Mouse (Mus musculus): ENCODE results near the gene Ceacam20. TPM values are rescaled to one million over a fixed set of nuclear protein-coding genes. Genes with fewer than 3 reads are reported as not detected.
A peak's percentile ranks its signal among the peaks of the same experiment; 100 is the strongest.
"Not testable (repeated sequence)": the region's sequence is repeated elsewhere in the genome, so short reads cannot be mapped to it uniquely, and the experiment has no call there.

Ceacam20 gene
- polyA plus RNA-seq, 1 experiment, result not detected

DNA sequence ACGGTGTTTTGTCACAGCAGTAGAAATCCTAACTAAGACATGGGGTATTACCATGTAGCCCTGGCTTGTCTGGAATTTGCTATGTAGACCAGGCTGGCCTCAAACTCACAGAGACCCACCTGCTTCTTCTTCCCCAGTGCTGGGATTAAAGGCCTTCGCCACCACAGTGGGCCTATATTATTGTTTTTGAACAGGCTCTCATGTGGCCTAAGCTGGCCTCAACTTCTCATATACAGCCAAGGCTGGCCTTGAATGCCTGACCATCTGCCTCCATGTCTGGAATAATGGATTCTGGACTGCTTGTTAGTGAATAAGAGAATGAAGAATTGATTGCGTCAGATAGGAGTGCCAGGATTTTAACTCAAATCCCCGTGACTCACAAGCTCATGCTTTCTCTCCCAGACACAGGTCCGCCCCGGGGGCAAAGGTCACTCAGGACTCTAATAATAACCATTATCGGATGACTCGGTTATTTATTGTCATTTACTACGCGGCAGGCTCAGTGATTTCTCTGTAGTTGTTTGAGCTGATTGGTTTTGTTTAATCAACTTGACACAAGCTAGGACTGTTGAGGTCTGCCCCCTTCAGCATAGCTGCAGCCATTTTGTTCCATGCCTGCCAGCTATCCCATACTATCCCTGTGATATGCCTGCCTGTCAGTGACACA, 12.8 kb upstream of the Ceacam20 start:
- TF ChIP-seq CTCF (IDR thresholded peaks at IDR 0.05; ENCODE audit: borderline replicate concordance, extremely low read depth, insufficient read depth, insufficient read length) (no peak), POLR2A (IDR thresholded peaks at IDR 0.05; ENCODE audit: borderline replicate concordance, extremely low read depth, insufficient read depth, insufficient read length, poor library complexity, severe bottlenecking) (no peak)
- peak; percentile 4 for DNase-seq (ENCODE audit: low read depth)

GRCm38 (mm10) chr7:19953054-19953453, 12.2 kb upstream of the Ceacam20 start:
- no peak for DNase-seq (ENCODE audit: low read depth)
- TF ChIP-seq CTCF (IDR thresholded peaks at IDR 0.05; ENCODE audit: borderline replicate concordance, extremely low read depth, insufficient read depth, insufficient read length) (no peak), POLR2A (IDR thresholded peaks at IDR 0.05; ENCODE audit: borderline replicate concordance, extremely low read depth, insufficient read depth, insufficient read length, poor library complexity, severe bottlenecking) (no peak)

GRCm38 (mm10) chr7:19955861-19956260, 9.4 kb upstream of the Ceacam20 start:
- TF ChIP-seq POLR2A (IDR thresholded peaks at IDR 0.05; ENCODE audit: borderline replicate concordance, extremely low read depth, insufficient read depth, insufficient read length, poor library complexity, severe bottlenecking), result no peak
- TF ChIP-seq CTCF (IDR thresholded peaks at IDR 0.05; ENCODE audit: borderline replicate concordance, extremely low read depth, insufficient read depth, insufficient read length), result no peak
- no peak for DNase-seq (ENCODE audit: low read depth)

DNA sequence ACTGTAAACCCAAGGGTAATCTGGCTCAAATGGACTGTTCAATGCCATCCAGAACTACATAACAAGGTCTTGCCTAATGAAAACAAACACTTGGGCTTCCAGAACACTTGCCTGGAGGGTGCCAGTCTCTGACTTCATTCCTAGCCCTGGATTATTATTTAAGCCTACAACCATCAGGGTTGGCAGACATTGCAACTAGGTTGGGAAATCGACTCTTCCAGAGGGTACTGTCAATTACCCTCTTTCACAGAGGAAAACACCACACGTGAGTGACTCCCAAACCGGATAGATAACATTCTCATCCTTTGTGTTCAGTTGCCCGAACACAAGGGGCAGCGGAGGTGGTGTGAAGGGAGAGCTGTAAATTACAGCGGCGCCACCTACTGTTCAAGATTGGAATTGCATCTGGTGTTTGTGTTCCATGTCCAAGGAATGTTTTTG, 8.9 kb upstream of the Ceacam20 start:
- TF ChIP-seq POLR2A (IDR thresholded peaks at IDR 0.05; ENCODE audit: borderline replicate concordance, extremely low read depth, insufficient read depth, insufficient read length, poor library complexity, severe bottlenecking) (no peak), CTCF (IDR thresholded peaks at IDR 0.05; ENCODE audit: borderline replicate concordance, extremely low read depth, insufficient read depth, insufficient read length) (peak; percentile 85)
- peak; percentile 87 for DNase-seq (ENCODE audit: low read depth)

DNA sequence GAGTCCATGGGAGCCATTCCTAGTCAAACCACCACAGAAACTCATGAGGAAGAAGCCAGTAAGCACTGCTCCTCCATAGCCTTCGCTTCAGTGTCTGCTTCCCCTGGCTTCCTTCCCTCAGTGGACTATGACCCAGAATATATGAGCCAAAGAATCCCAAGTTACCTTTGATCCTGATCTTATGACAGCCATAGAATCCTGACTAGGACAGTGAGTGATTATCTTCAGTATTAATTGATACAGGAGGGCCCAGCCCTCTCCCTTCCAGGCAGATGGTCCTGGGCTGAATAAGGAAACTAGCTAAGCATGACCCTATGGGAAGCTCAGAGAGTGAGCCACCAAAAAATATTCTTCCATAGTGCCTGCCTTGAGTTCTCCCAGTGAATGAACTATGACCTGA, 2.8 kb upstream of the Ceacam20 start:
- DNase-seq (ENCODE audit: low read depth), result no peak

DNA sequence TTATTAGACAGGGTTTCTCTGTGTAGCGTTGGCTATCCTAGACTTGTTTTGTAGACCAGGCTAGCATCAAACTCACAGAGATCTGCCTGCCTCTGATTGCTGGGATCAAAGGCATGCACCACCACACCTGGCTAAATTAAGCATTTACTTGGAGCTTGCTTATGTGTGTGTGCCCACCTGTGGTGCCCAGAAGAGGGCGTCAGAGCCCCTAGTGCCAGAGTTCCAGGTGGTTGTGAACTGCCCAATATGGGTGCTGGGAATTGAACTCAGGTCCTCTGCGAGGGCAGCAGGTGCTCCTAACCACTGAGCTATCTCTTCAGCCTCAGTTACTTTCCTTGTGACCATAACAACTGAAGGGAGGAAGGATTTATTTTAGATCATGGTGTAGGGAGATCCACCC, 3.9 kb downstream of the Ceacam20 start:
- no peak for DNase-seq (ENCODE audit: low read depth)
- TF ChIP-seq POLR2A (IDR thresholded peaks at IDR 0.05; ENCODE audit: borderline replicate concordance, extremely low read depth, insufficient read depth, insufficient read length, poor library complexity, severe bottlenecking), result no peak
- TF ChIP-seq CTCF (IDR thresholded peaks at IDR 0.05; ENCODE audit: borderline replicate concordance, extremely low read depth, insufficient read depth, insufficient read length), result no peak

More for the DNA sequence above, 2.8 kb upstream of the Ceacam20 start:
- no peak for TF ChIP-seq POLR2A (IDR thresholded peaks at IDR 0.05; ENCODE audit: borderline replicate concordance, extremely low read depth, insufficient read depth, insufficient read length, poor library complexity, severe bottlenecking)

- no peak for DNase-seq (ENCODE audit: low read depth)
- TF ChIP-seq POLR2A (IDR thresholded peaks at IDR 0.05; ENCODE audit: borderline replicate concordance, extremely low read depth, insufficient read depth, insufficient read length, poor library complexity, severe bottlenecking) (no peak), CTCF (IDR thresholded peaks at IDR 0.05; ENCODE audit: borderline replicate concordance, extremely low read depth, insufficient read depth, insufficient read length) (no peak)
These were observed 4.4 kb downstream of the Ceacam20 start for GRCm38 (mm10) chr7:19969541-19970090.

GRCm38 (mm10) chr7:19970196-19970595, 5.0 kb downstream of the Ceacam20 start:
- TF ChIP-seq CTCF (IDR thresholded peaks at IDR 0.05; ENCODE audit: borderline replicate concordance, extremely low read depth, insufficient read depth, insufficient read length) (no peak), POLR2A (IDR thresholded peaks at IDR 0.05; ENCODE audit: borderline replicate concordance, extremely low read depth, insufficient read depth, insufficient read length, poor library complexity, severe bottlenecking) (no peak)
- no peak for DNase-seq (ENCODE audit: low read depth)

GRCm38 (mm10) chr7:19971516-19971915, 6.3 kb downstream of the Ceacam20 start:
- no peak for TF ChIP-seq CTCF (IDR thresholded peaks at IDR 0.05; ENCODE audit: borderline replicate concordance, extremely low read depth, insufficient read depth, insufficient read length)
- TF ChIP-seq POLR2A (IDR thresholded peaks at IDR 0.05; ENCODE audit: borderline replicate concordance, extremely low read depth, insufficient read depth, insufficient read length, poor library complexity, severe bottlenecking), result no peak
- no peak for DNase-seq (ENCODE audit: low read depth)

DNA sequence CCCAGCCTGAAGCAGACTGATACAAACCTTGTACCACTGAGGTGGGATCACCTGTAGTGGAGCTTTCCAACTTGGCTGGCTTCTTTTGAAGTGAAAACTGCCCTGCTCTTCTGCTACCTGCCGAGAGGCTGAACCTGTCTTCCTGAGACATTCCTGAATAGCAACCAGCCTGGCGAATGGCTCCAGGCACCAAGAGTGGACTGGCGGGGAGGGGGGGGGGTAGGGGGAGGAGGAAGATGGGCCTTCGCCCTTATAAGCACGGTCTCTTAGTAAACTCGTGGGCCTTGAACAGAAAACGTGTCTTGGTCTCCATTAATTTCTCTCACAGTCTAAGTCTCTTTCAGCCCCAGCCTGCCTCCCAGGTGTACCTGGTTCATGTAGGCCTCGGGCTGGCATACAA, 26.0 kb downstream of the Ceacam20 start, which contains the start of gene Nlrp9b:
Nlrp9b (plus strand) TSS at position 301 of the 400 bp plus-strand sequence.
- DNase-seq (ENCODE audit: low read depth), result not testable (repeated sequence)

DNA sequence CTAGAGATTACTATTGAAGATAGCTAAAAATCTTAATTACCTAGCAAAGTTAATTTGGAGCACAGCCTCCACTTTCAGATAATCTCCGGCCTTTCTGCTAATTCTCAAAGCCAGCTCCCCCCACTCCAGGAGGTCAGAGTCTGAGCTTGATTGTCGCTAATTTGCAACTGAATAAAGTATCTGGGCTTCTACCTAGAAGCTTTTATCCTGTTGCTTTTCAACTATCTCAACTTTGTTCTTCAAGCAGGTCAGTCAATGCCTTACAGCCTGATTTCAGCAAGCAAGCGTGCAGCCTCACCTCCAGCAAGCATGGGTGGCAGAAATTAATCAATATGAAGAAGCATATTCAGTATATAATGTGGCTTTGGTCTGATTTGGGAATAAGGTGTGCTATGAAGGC, 31.5 kb downstream of the Ceacam20 start:
- not testable (repeated sequence) for DNase-seq (ENCODE audit: low read depth)

GRCm38 (mm10) chr7:20009987-20010386, 44.8 kb downstream of the Ceacam20 start:
- TF ChIP-seq POLR2A (IDR thresholded peaks at IDR 0.05; ENCODE audit: borderline replicate concordance, extremely low read depth, insufficient read depth, insufficient read length, poor library complexity, severe bottlenecking) (no peak), CTCF (IDR thresholded peaks at IDR 0.05; ENCODE audit: borderline replicate concordance, extremely low read depth, insufficient read depth, insufficient read length) (no peak)
- DNase-seq (ENCODE audit: low read depth), result no peak

Other genes starting within 250 kb of the Ceacam20 start
- 111 and 131 TPM in 2 replicates for gene Tomm40, start 250.0 kb upstream of the Ceacam20 start, polyA plus RNA-seq (2012; rRNA removed)
- gene Nectin2, start 214.9 kb upstream of the Ceacam20 start, polyA plus RNA-seq (2012; rRNA removed), result 39.7 and 45.2 TPM in 2 replicates
- gene Bcam, start 194.4 kb upstream of the Ceacam20 start, polyA plus RNA-seq (2012; rRNA removed), result 13.8 and 19.5 TPM in 2 replicates
- 0.33 and 0.58 TPM in 2 replicates for gene Cblc, start 168.6 kb upstream of the Ceacam20 start, polyA plus RNA-seq (2012; rRNA removed)
- gene Bcl3, start 142.6 kb upstream of the Ceacam20 start, polyA plus RNA-seq (2012; rRNA removed), result 0.47 and 0.92 TPM in 2 replicates
- 17.1 and 18.8 TPM in 2 replicates for gene Gm19345, start 113.4 kb upstream of the Ceacam20 start, polyA plus RNA-seq (2012; rRNA removed)
- not detected in 2 replicates for gene Ceacam16, start 104.1 kb upstream of the Ceacam20 start, polyA plus RNA-seq (2012; rRNA removed)
- gene Ceacam19, start 77.4 kb upstream of the Ceacam20 start, polyA plus RNA-seq (2012; rRNA removed), result 0.03 and 0.15 TPM in 2 replicates
- gene Pvr, start 44.3 kb upstream of the Ceacam20 start, polyA plus RNA-seq (2012; rRNA removed), result 8.1 and 11.9 TPM in 2 replicates
- gene Igsf23, start 14.7 kb upstream of the Ceacam20 start, polyA plus RNA-seq (2012; rRNA removed), result not detected in 2 replicates
- gene Nlrp9b, start 26.1 kb downstream of the Ceacam20 start, polyA plus RNA-seq (2012; rRNA removed), result not detected in 2 replicates
- not detected in 2 replicates for gene Vmn1r91, start 134.3 kb downstream of the Ceacam20 start, polyA plus RNA-seq (2012; rRNA removed)
- gene Gm16442, start 157.2 kb downstream of the Ceacam20 start, polyA plus RNA-seq (2012; rRNA removed), result not detected in 2 replicates
- not detected in 2 replicates for gene Vmn1r93, start 173.7 kb downstream of the Ceacam20 start, polyA plus RNA-seq (2012; rRNA removed)
- not detected in 2 replicates for gene Vmn1r94, start 203.0 kb downstream of the Ceacam20 start, polyA plus RNA-seq (2012; rRNA removed)
- gene Vmn1r95, start 228.3 kb downstream of the Ceacam20 start, polyA plus RNA-seq (2012; rRNA removed), result not detected in 2 replicates
- gene Gm6164, start 240.2 kb downstream of the Ceacam20 start, polyA plus RNA-seq (2012; rRNA removed), result not detected in 2 replicates